In genomic region chr17:75857015-75857414, GRCm38 (mm10) we compare ENCODE assay signal across 21 mouse cellular contexts.
A peak's percentile ranks its signal among the peaks of the same experiment; 100 is the strongest.
DNase-seq lines count a peak whose midpoint lies in the region; ATAC-seq lines count a peak whose summit lies in the region.
"Had no signal": no experiment of that assay in that cellular context is flagged by ENCODE, and none has a peak within 500 bp of the region (broad histone marks: within the 10 kb centered on the region; RNA-seq: fewer than 3 reads in every experiment).

No protein-coding gene starts in this region.

- H3K27ac ChIP-seq in forebrain, embryonic 11.5 days (ENCODE audit: low read depth, low read length): no peak overlapping the region
- no peak overlapping the region for H3K27ac ChIP-seq in forebrain, embryonic 15.5 days (replicated peaks)
- H3K27ac ChIP-seq: forebrain, embryonic 13.5 days; heart, adult 2 months; heart, embryonic 10.5 days; heart, embryonic 13.5 days; hindbrain, embryonic 12.5 days; hindbrain, embryonic 15.5 days had no signal

- H3K4me2 ChIP-seq in forebrain, embryonic 11.5 days (ENCODE audit: low read depth, low read length, severe bottlenecking): no peak overlapping the region
- H3K4me2 ChIP-seq in forebrain, embryonic 15.5 days (replicated peaks): no peak overlapping the region
- H3K4me2 ChIP-seq: forebrain, embryonic 13.5 days; heart, embryonic 13.5 days; hindbrain, embryonic 12.5 days; hindbrain, embryonic 15.5 days had no signal

- H3K9ac ChIP-seq in forebrain, embryonic 11.5 days (ENCODE audit: low read length): no peak overlapping the region
- H3K9ac ChIP-seq in forebrain, embryonic 15.5 days (replicated peaks): no peak overlapping the region
- H3K9ac ChIP-seq: forebrain, embryonic 13.5 days; heart, embryonic 13.5 days; hindbrain, embryonic 12.5 days; hindbrain, embryonic 15.5 days had no signal

- H3K9me3 ChIP-seq in forebrain, embryonic 11.5 days (ENCODE audit: control insufficient read depth, low read length): no peaks in the 10 kb centered on the region
- H3K9me3 ChIP-seq in forebrain, embryonic 15.5 days: no peaks in the 10 kb centered on the region
- H3K9me3 ChIP-seq: forebrain, embryonic 13.5 days; heart, embryonic 10.5 days; heart, embryonic 13.5 days; hindbrain, embryonic 12.5 days; hindbrain, embryonic 15.5 days had no signal

- H3K4me3 ChIP-seq in forebrain, embryonic 11.5 days (ENCODE audit: low read depth, low read length): no peak overlapping the region
- no peak overlapping the region for H3K4me3 ChIP-seq in forebrain, embryonic 15.5 days
- H3K4me3 ChIP-seq: forebrain, embryonic 13.5 days; heart, adult 2 months; heart, embryonic 10.5 days; heart, embryonic 13.5 days; hindbrain, embryonic 12.5 days; hindbrain, embryonic 15.5 days had no signal

- no peaks in the 10 kb centered on the region for H3K27me3 ChIP-seq in forebrain, embryonic 11.5 days (ENCODE audit: control insufficient read depth, insufficient read depth, low read length)
- H3K27me3 ChIP-seq in forebrain, embryonic 15.5 days: no peaks in the 10 kb centered on the region
- H3K27me3 ChIP-seq: forebrain, embryonic 13.5 days; heart, embryonic 13.5 days; hindbrain, embryonic 12.5 days; hindbrain, embryonic 15.5 days had no signal

- no peak for DNase-seq in forebrain, embryonic 11.5 days (ENCODE audit: low spot score)
- DNase-seq in gastrocnemius, adult 18-20 months (ENCODE audit: low spot score): peak; percentile 9
- no peak for DNase-seq in gastrocnemius, postnatal 14 days
- DNase-seq in brain, adult 2 months (ENCODE audit: low read depth, low spot score): peak; percentile 12
- DNase-seq in heart, postnatal 36 days: no peak
- no peak for DNase-seq in right cerebral cortex, postnatal 25 days
- DNase-seq: adrenal gland, adult 2 months; adrenal gland, postnatal 14 days; cerebellum, adult 18-20 months; cerebellum, adult 9-10 months; cerebellum, postnatal 14 days; gastrocnemius, postnatal 36 days; heart, adult 2 months; heart, postnatal 14 days had no signal

- no peaks in the 10 kb centered on the region for H3K4me1 ChIP-seq in forebrain, embryonic 11.5 days (replicated peaks; ENCODE audit: control insufficient read depth, insufficient read depth, low read length)
- H3K4me1 ChIP-seq in forebrain, embryonic 15.5 days: 0 out of 2 replicates have a peak, but pooled peaks cover 4% of the 10 kb centered on the region
- H3K4me1 ChIP-seq: forebrain, embryonic 13.5 days; heart, embryonic 10.5 days; heart, embryonic 13.5 days; hindbrain, embryonic 12.5 days; hindbrain, embryonic 15.5 days had no signal

- intact Hi-C loops in gastrocnemius, postnatal 14 days (cut with DNase I; ENCODE audit: low total_unique reads): no loop called here
- intact Hi-C loops in heart, postnatal 36 days (cut with DNase I): no loop called here

- 54% methylated on average over 8 of the region's 8 CpGs for WGBS in forebrain, embryonic 11.5 days
- 24% methylated on average over 8 of the region's 8 CpGs for WGBS in forebrain, embryonic 15.5 days

- ATAC-seq in forebrain, embryonic 11.5 days (replicated peaks; ENCODE audit: low FRiP score): 0 out of 2 replicates have a peak, but pooled peaks have one; percentile 30
- ATAC-seq in forebrain, embryonic 15.5 days (replicated peaks): no peak
- ATAC-seq: forebrain, embryonic 13.5 days; intestine, postnatal 0 days had no signal

- H3K36me3 ChIP-seq in forebrain, embryonic 11.5 days (ENCODE audit: control insufficient read depth, insufficient read depth, low read length): no peaks in the 10 kb centered on the region
- H3K36me3 ChIP-seq in forebrain, embryonic 15.5 days: no peaks in the 10 kb centered on the region
- H3K36me3 ChIP-seq: heart, embryonic 10.5 days; heart, embryonic 13.5 days; hindbrain, embryonic 12.5 days; hindbrain, embryonic 15.5 days had no signal

Comparison
In these comparisons a context has a peak if more than half of its experiments do, and no peak if none do; other contexts are left out.
1. DNase-seq: peak in gastrocnemius, adult 18-20 months (single experiment) and brain, adult 2 months (single experiment); none in forebrain, embryonic 11.5 days (single experiment), gastrocnemius, postnatal 14 days (single experiment), heart, postnatal 36 days (0 of 2) and right cerebral cortex, postnatal 25 days (single experiment).